Mouse (Mus musculus) B cell, adult 62 days (primary cell): ENCODE measurements around the gene Lrat. TPM values are rescaled to one million over a fixed set of nuclear protein-coding genes. Genes with fewer than 3 reads are reported as not detected.

Experiments
- total RNA-seq: library from RNA; stranded (reverse); gene quantifications from 4 replicates; pipeline ENCODE4 v1.2.4, GENCODE M21; 2023

Lrat gene
- not detected in 4 replicates for total RNA-seq

DNA sequence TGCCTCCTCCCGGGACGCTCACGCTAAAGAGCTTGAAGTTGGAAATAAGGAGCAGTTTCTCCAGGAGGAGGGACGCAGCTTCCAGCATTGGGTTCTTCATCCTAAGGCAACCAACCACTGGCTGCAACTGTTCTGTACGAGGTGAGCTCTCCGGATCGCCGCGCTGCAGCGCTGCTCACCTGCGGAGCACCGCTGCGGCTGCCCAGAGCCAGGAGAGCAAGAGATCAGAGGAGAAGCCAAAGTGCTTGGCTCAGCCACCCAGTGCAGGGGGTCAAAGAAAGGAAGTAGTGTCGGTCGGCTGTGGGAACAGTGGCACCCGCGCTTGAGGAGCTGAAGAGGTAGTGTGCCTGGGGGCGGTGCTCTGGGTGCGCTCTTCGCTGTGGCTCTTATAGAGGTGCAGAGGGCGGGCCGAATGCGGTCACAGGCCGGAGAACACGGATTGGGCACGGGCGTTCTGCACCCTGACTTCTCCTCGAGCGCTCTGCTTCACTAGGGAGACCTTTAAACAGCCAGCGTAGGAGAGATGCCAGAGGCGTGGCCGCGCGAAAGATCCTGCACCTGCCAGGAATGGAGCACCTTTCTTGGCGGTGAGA is at the start of gene Lrat:
Lrat (minus strand) TSS at position 361 of the 593 bp plus-strand sequence.

DNA sequence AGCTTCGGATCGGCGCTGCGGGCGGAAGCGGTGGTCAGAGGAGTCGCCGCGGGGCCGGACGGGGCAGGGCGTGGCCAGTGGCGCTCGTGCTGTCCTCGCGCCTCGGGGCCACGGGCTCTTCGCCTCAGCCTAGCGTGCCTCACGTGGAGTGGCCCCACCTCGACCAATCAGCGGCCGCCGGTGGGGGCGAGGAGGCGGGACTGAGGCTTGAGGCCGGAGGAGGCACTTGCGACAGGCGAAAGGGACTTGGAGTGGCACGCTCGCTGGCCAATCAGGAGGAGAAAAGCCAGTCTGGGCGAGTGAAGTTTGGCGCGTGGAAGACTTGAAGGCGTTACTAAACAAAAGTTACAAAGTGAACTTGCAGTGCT is 27.4 kb downstream of the Lrat start, which contains the start of gene Rbm46:
Rbm46 (minus strand) TSS at position 112 of the 368 bp plus-strand sequence.

Other genes starting within 250 kb of the Lrat start
- not detected in 4 replicates for gene Rbm46, start 27.5 kb downstream of the Lrat start, total RNA-seq
- gene Fgg, start 103.8 kb upstream of the Lrat start, total RNA-seq = not detected in 4 replicates
- gene Fga, start 122.1 kb upstream of the Lrat start, total RNA-seq = not detected in 4 replicates
- gene Fgb, start 145.9 kb upstream of the Lrat start, total RNA-seq = not detected in 4 replicates
- 62.5 to 73.1 TPM (median 67.8 TPM) in 4 replicates for gene Plrg1, start 151.5 kb upstream of the Lrat start, total RNA-seq
- 0.06 TPM in 1 of 4 replicates, not detected in the others for gene Dchs2, start 224.0 kb upstream of the Lrat start, total RNA-seq